Mouse (Mus musculus) thymus, adult 2 months (tissue): ENCODE measurements around the gene Rabgap1.

ENCODE experiments used
- CTCF ChIP-seq: fragments of 200-500 bp; IDR thresholded peaks from 2 replicates; pipeline ENCODE4 v1.5.1; 2012; ENCODE audit warnings: mild to moderate bottlenecking, control low read depth, low read length, moderate library complexity, borderline replicate concordance; ENCODE audit not compliant: control insufficient read depth, poor library complexity, insufficient read depth; ENCODE audit errors: extremely low read depth
- POLR2A ChIP-seq: fragments of 200-500 bp; IDR thresholded peaks from 2 replicates; pipeline ENCODE4 v1.6.1; 2012; ENCODE audit warnings: mild to moderate bottlenecking, low read length, control low read depth, moderate library complexity; ENCODE audit not compliant: control insufficient read depth, poor library complexity, insufficient read depth; ENCODE audit errors: extremely low read depth

GRCm38 (mm10) chr2:37556366-37556765 is 113.3 kb downstream of the Rabgap1 start:
- TF ChIP-seq POLR2A (no peak), CTCF (no peak)
